Mouse (Mus musculus): ENCODE data around the gene Cdca5. TPM values are rescaled to one million over a fixed set of nuclear protein-coding genes. Genes with fewer than 3 reads are reported as not detected.

Gene Cdca5
- polyA plus RNA-seq, 2 experiments, result 23.3 to 27.9 TPM

DNA sequence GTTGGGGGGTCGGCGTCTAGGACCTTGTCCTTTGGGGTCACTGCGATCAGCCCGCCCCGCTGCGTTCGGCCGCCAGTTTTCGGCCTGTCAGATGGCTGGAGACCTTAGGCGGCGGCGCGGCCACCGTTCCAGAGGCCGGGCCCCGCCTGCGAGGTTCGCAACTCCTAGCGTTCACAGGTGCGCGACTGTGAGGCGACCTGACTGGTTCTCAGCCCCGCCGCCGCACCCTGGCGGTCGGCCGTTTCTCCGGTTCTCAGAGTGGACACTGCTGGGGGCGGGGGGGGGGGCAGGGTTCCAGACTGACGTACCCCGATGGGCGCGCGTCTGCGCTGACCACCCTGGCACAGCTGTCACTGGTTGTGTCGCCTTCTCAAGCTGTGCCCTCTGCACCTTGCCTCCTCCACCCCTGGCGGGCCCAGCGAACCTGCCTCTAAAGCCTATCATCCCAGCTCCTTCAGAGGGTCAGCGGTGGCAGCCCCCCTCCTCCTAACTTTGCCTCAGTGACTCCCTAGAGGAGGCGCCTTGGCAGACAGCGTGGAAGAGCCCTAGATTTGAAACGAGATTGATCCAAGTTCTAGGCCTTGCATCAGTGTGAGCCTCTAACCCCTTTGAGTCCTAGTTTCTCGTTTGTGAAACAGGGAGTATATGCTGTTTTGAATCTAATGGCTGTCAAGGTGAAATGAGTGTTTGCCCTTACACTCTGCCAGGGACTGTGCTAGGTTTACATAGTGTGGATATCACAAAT is 37.5 kb upstream of the Cdca5 start:
- Histone ChIP-seq H3K4me1 (ENCODE audit: control insufficient read depth, insufficient read depth, low read length) (peaks cover 14% of the 10 kb centered on the region), H3K27me3 (ENCODE audit: control insufficient read depth, insufficient read depth, low read length) (no peaks in the 10 kb centered on the region), H3K36me3 (ENCODE audit: control insufficient read depth, insufficient read depth, low read length) (peaks cover 45% of the 10 kb centered on the region), H3K4me3 (replicated peaks; ENCODE audit: low read length) (peak overlapping the region; percentile 93), H3K27ac (replicated peaks; ENCODE audit: low read depth, low read length) (peak overlapping the region; percentile 99), H3K9ac (ENCODE audit: low read depth, low read length, severe bottlenecking) (peak overlapping the region; percentile 91), H3K4me2 (replicated peaks; ENCODE audit: low read depth, low read length, severe bottlenecking) (peak overlapping the region; percentile 74), H3K9me3 (ENCODE audit: control insufficient read depth, low read length) (no peaks in the 10 kb centered on the region)
- 6% methylated on average over 22 of the region's 44 CpGs for WGBS
- no peak for ATAC-seq (ENCODE audit: low FRiP score, low read depth)
- TF ChIP-seq POLR2A (IDR thresholded peaks at IDR 0.05; ENCODE audit: borderline replicate concordance, extremely low read depth, insufficient read depth, insufficient read length), result no peak
- DNase-seq (ENCODE audit: low spot score), result no peak

DNA sequence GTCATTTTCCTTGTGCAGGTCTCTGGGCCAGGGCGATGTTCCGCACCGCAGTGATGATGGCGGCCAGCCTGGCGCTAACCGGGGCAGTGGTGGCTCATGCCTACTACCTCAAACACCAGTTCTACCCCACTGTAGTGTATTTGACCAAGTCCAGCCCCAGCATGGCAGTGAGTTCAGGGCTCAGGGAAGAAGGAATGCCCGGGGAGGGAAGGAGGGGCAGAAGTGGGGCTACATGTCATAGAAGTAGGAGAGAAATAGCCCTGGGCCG is 37.0 kb upstream of the Cdca5 start:
- 82% methylated on average over 8 of the region's 8 CpGs for WGBS
- no peak overlapping the region for H3K27ac ChIP-seq (replicated peaks; ENCODE audit: low read depth, low read length)
- ATAC-seq (ENCODE audit: low FRiP score, low read depth), result no peak

DNA sequence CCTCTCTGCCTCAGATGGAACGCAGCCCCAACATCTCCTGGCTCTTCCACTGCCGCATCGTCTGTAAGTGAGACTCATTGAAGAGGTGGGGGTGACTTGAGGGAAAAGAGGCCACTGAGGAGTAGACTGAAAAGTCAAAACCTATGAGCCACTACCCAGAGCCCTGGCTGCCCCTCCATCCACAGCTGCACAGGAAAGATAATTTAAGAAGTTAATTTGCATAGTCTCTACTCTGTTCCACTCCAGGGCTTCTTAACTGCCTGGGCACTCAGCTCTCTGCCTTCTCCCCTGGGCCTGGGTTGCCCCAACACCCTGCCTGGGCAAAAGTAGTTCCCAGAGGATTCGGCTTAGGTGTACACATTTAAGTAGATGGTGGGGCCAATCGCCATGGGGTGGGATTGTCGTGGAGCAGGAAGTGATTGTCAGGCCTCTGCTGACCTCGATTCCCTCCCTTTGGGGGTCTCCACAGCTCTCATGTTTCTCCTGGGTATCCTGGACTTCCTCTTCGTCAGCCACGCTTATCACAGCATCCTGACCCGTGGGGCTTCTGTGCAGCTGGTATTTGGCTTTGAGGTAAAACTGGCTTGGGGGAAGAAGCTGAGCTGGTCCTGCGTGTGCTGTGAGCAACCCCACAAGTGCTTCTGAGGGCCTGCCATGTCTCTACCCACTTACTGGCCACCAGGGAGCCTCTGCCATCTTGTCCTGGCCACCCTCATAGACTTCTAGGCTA is 35.9 kb upstream of the Cdca5 start:
- 89% methylated on average over 11 of the region's 11 CpGs for WGBS
- H3K4me2 ChIP-seq (replicated peaks; ENCODE audit: low read depth, low read length, severe bottlenecking), result no peak overlapping the region
- no peak overlapping the region for H3K27ac ChIP-seq (replicated peaks; ENCODE audit: low read depth, low read length)
- no peak for TF ChIP-seq POLR2A (IDR thresholded peaks at IDR 0.05; ENCODE audit: borderline replicate concordance, extremely low read depth, insufficient read depth, insufficient read length)
- peak overlapping the region; percentile 93; the same call in 1 of the 2 replicates for H3K4me3 ChIP-seq (replicated peaks; ENCODE audit: low read length)
- H3K9me3 ChIP-seq (ENCODE audit: control insufficient read depth, low read length), result no peaks in the 10 kb centered on the region
- DNase-seq (ENCODE audit: low spot score) (no peak), ATAC-seq (ENCODE audit: low FRiP score, low read depth) (no peak)
- H3K27me3 ChIP-seq (ENCODE audit: control insufficient read depth, insufficient read depth, low read length), result no peaks in the 10 kb centered on the region
- H3K9ac ChIP-seq (ENCODE audit: low read depth, low read length, severe bottlenecking), result no peak overlapping the region
- H3K4me1 ChIP-seq (ENCODE audit: control insufficient read depth, insufficient read depth, low read length), result peaks cover 14% of the 10 kb centered on the region
- H3K36me3 ChIP-seq (ENCODE audit: control insufficient read depth, insufficient read depth, low read length), result peaks cover 60% of the 10 kb centered on the region

More for the DNA sequence above, 37.0 kb upstream of the Cdca5 start:
- Histone ChIP-seq H3K4me1 (ENCODE audit: control insufficient read depth, insufficient read depth, low read length) (peaks cover 14% of the 10 kb centered on the region), H3K27me3 (ENCODE audit: control insufficient read depth, insufficient read depth, low read length) (no peaks in the 10 kb centered on the region), H3K4me3 (replicated peaks; ENCODE audit: low read length) (peak overlapping the region; percentile 93), H3K4me2 (replicated peaks; ENCODE audit: low read depth, low read length, severe bottlenecking) (peak overlapping the region; percentile 74), H3K36me3 (ENCODE audit: control insufficient read depth, insufficient read depth, low read length) (peaks cover 50% of the 10 kb centered on the region), H3K9ac (ENCODE audit: low read depth, low read length, severe bottlenecking) (peak overlapping the region; percentile 91), H3K9me3 (ENCODE audit: control insufficient read depth, low read length) (no peaks in the 10 kb centered on the region)
- no peak for DNase-seq (ENCODE audit: low spot score)
- no peak for TF ChIP-seq POLR2A (IDR thresholded peaks at IDR 0.05; ENCODE audit: borderline replicate concordance, extremely low read depth, insufficient read depth, insufficient read length)

DNA sequence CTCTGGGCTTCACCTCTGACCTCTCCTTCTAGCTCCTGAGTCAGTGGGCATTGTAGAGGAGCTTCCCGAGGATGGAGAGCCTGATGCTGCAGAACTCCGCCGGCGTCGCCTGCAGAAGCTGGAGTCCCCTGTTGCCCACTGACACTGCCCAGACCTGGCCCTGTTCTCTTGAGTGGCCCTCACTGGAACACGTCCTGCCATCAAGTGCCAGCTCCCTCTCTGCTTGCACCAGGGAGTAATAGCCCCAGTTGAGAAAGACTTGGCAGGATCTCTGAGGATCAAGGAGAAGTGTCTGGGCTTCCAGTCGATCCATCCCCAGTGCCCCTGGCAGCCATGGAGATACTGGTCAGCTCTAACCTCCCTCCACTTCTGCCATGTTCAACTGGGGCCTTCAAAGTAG is 32.3 kb upstream of the Cdca5 start:
- no peak for TF ChIP-seq POLR2A (IDR thresholded peaks at IDR 0.05; ENCODE audit: borderline replicate concordance, extremely low read depth, insufficient read depth, insufficient read length)
- Histone ChIP-seq H3K9me3 (ENCODE audit: control insufficient read depth, low read length) (no peaks in the 10 kb centered on the region), H3K4me1 (ENCODE audit: control insufficient read depth, insufficient read depth, low read length) (peaks cover 13% of the 10 kb centered on the region), H3K9ac (ENCODE audit: low read depth, low read length, severe bottlenecking) (no peak overlapping the region), H3K4me3 (replicated peaks; ENCODE audit: low read length) (no peak overlapping the region), H3K27ac (replicated peaks; ENCODE audit: low read depth, low read length) (no peak overlapping the region), H3K36me3 (ENCODE audit: control insufficient read depth, insufficient read depth, low read length) (peaks cover 77% of the 10 kb centered on the region), H3K4me2 (replicated peaks; ENCODE audit: low read depth, low read length, severe bottlenecking) (no peak overlapping the region), H3K27me3 (ENCODE audit: control insufficient read depth, insufficient read depth, low read length) (no peaks in the 10 kb centered on the region)
- DNase-seq (ENCODE audit: low spot score), result no peak
- no peak for ATAC-seq (ENCODE audit: low FRiP score, low read depth)
- 82% methylated on average over 7 of the region's 7 CpGs for WGBS

DNA sequence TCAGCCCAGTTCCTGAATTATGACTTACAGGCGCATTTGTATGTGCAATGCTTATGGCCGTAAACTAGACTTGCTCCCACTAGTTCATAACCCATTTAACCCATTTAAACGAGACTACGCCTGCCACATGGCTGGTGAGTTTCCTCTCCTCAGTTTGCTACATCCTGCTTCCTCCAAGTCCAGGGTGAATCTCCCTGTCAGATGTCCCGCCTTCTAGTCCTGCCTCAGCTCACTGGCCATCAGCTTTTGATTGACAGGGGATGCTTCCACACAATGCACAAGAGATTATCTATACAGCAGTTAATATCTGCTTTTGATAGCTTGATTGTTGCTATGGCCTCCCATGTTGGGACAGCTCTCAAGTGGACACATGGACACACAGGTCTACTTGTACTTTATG is 30.5 kb upstream of the Cdca5 start:
- peaks cover 68% of the 10 kb centered on the region for H3K36me3 ChIP-seq (ENCODE audit: control insufficient read depth, insufficient read depth, low read length)
- TF ChIP-seq POLR2A (IDR thresholded peaks at IDR 0.05; ENCODE audit: borderline replicate concordance, extremely low read depth, insufficient read depth, insufficient read length), result no peak
- no peak overlapping the region for H3K4me2 ChIP-seq (replicated peaks; ENCODE audit: low read depth, low read length, severe bottlenecking)
- no peaks in the 10 kb centered on the region for H3K9me3 ChIP-seq (ENCODE audit: control insufficient read depth, low read length)
- no peak overlapping the region for H3K27ac ChIP-seq (replicated peaks; ENCODE audit: low read depth, low read length)
- DNase-seq (ENCODE audit: low spot score), result no peak
- WGBS, result 80% methylated on average over 5 of the region's 5 CpGs
- no peaks in the 10 kb centered on the region for H3K27me3 ChIP-seq (ENCODE audit: control insufficient read depth, insufficient read depth, low read length)
- peaks cover 9% of the 10 kb centered on the region for H3K4me1 ChIP-seq (ENCODE audit: control insufficient read depth, insufficient read depth, low read length)
- H3K9ac ChIP-seq (ENCODE audit: low read depth, low read length, severe bottlenecking), result no peak overlapping the region
- ATAC-seq (ENCODE audit: low FRiP score, low read depth), result no peak
- no peak overlapping the region for H3K4me3 ChIP-seq (replicated peaks; ENCODE audit: low read length)
